Mouse (Mus musculus) cerebellum, adult (tissue): ENCODE measurements around the gene Pax4.

Experiments
- ATAC-seq: cut with Nextera tagmentation; 2 replicates; pipeline ENCODE4 v1.9.2; 2017; ENCODE audit warnings: mild to moderate bottlenecking, moderate library complexity, mixed read lengths; ENCODE audit not compliant: insufficient number of reproducible peaks, low FRiP score, low TSS enrichment

The Pax4 gene

GRCm38 (mm10) chr6:28398726-28399125 lies 50.4 kb downstream of the Pax4 start:
- ATAC-seq: no peak

DNA sequence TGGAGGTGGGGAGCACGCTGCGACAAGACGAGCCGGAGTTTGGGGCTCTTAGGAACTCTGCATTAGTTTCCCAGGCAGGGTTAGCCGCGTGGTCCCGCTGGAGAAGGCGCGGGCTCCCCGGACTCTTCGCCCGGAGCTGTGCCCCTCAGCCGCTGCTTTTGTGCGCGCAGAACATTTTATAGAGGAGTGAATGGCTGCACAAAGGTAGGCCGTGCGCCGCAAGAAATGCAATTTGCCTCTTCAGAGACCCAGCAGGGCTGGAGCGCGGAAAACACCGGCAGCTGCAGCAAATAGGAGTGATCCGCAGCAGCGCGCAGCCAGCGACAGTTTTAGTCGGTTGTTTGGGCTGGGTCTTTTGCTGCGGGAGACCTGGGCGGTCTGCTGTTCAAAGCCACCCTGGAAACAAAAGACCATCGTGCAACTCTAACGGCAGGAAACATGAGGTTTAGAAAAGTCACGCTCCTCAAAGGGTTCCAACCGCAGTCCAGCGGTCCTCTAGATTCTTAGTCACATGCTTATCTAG lies 51.4 kb downstream of the Pax4 start, which contains the start of gene Zfp800:
TSS of gene Zfp800 (minus strand) at position 325 of the 523 bp plus-strand sequence.
- ATAC-seq: no peak

- no peak for ATAC-seq
Measured at GRCm38 (mm10) chr6:28396853-28397457, 52.2 kb downstream of the Pax4 start.

DNA sequence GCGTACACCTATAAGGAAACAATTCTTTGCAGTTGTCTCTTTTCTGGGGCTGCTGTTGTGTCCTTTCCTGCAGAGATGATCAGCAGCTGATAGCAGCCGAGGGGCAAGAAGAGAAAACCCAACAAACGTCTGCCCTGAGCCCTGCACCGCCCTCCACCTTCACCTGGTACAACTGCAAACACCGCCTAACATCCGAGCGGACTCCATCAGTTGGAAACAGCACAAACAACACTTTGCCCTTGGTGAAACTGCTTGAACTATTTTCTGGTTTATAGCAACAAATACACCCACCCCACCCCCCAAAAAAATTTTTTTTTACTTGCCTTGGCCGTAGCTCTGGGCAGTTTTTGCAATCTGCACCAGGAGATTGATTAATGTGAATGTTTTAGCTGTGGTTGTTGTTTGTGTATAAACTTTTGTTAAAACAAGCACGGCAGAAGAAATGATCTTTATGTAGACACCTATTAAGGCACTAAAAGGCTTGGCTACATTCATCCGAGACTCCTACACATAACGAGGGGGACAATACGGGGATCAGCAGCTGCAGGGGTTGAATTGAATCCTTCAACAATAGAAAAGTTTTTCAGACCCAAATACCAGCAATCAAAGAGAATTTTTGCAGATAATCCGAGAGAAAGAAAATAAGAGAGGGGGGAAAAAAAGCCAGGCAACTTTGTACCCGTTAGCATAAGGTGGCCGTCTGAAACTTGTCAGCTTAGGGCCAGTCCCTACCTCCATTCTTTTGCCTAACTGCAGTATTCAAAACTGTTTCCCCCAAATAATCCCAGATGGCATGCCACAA lies 52.9 kb downstream of the Pax4 start:
- no peak for ATAC-seq
